Mouse (Mus musculus) erythroblast, embryonic 14.5 days (primary cell): ENCODE data around the gene Gpr75. TPM values are rescaled to one million over a fixed set of nuclear protein-coding genes. Genes with fewer than 3 reads are reported as not detected.

Source experiments
- H3K27me3 ChIP-seq: 2 replicates; pipeline ENCODE4 v1.6.1; 2012; ENCODE audit warnings: inconsistent platforms; ENCODE audit not compliant: control insufficient read depth
- H3K36me3 ChIP-seq: 2 replicates; pipeline ENCODE4 v1.6.1; 2012; ENCODE audit warnings: mild to moderate bottlenecking, inconsistent platforms; ENCODE audit not compliant: control insufficient read depth
- H3K4me1 ChIP-seq: 2 replicates; pipeline ENCODE4 v1.6.1; 2012; ENCODE audit warnings: inconsistent platforms; ENCODE audit not compliant: control insufficient read depth
- H3K4me3 ChIP-seq: replicated peaks from 2 replicates; pipeline ENCODE3; 2012; ENCODE audit warnings: moderate library complexity, mild to moderate bottlenecking, inconsistent platforms
- H3K9me3 ChIP-seq: 2 replicates; pipeline ENCODE4 v1.6.1; 2012; ENCODE audit warnings: low read length, inconsistent platforms, mixed read lengths; ENCODE audit not compliant: control insufficient read depth
- GATA1 ChIP-seq: IDR thresholded peaks from 2 replicates; pipeline ENCODE4 v1.6.1; 2012; ENCODE audit warnings: low read length, inconsistent platforms, mixed read lengths
- TAL1 ChIP-seq: IDR thresholded peaks from 3 replicates; pipeline ENCODE4 v1.6.1; 2012; ENCODE audit warnings: low read length, inconsistent platforms, mixed read lengths
- polyA plus RNA-seq: library from polyadenylated mRNA; stranded (reverse); fragments of >175 nt; gene quantifications from 2 replicates; pipeline ENCODE4 v1.2.3, GENCODE M21; 2012

Gene Gpr75
- polyA plus RNA-seq = not detected in 2 replicates

DNA sequence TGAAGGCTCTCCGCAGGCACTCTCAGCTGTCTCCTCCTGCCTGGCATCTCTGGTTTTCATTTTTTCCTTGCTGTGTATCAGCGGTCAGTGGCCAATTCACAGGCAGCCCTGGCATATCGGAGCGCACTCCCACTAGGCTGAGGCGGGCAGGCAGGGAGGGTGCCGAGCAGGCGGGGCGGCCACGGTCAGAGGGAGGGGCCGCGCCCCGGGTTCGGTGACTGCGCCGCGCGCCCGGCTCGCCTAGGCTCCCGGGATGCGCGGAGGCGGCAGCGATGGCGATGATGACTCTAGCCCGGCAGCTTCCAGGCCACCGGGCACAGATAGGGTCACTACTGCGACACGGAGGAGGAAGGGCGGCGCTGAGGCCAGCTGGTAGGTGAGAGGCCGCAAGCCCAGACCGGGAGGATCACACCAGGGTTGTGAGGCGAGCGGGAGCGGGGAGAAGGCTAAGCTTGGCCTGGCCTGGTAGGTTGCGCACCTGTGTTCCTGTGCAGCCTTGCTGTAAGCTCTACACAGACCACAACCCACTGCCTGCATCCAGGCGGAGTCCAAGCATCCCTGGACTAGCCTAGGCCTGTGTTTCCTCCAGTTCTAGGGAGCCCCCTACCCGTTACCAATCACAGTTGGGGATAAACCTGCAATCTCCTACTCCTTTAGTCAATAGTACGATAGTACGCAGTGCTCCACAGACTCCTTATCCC lies at the start of gene Gpr75, which contains the start of gene Asb3:
Gene Gpr75, plus strand, starts transcription at position 188 of the 701 bp plus-strand sequence.
Gene Asb3, plus strand, starts transcription at position 246 of the 701 bp plus-strand sequence.
- Histone ChIP-seq H3K27me3 (peaks cover 29% of the 10 kb centered on the region), H3K4me1 (peaks cover 7% of the 10 kb centered on the region), H3K36me3 (peaks cover 9% of the 10 kb centered on the region), H3K4me3 (peak within 1 kb of the TSS; percentile 28), H3K9me3 (no peaks in the 10 kb centered on the region)
- TF ChIP-seq TAL1 = no peak
- no peak for TF ChIP-seq GATA1

DNA sequence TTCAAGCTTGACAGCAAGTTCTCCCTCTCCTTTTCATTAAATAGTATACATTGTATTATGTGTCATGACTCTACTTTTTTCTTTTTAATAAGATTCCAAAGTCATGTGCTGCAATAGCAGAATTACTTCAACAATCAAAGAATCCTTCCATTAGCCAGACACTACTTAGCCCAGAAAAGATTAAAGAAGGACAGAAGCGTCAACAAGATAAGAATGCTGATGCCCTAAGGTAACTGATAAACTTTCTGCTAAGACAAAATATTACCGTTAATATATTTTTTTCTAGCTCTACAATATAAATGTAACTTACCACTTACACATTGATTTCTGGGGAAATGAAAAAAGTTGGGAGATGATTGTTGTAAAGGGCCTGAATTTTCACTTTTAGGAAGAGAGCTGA lies 46.4 kb upstream of the Gpr75 start:
- no peaks in the 10 kb centered on the region for H3K27me3 ChIP-seq
- H3K4me3 ChIP-seq = no peak overlapping the region
- no peaks in the 10 kb centered on the region for H3K9me3 ChIP-seq
- peaks cover 86% of the 10 kb centered on the region for H3K36me3 ChIP-seq
- TF ChIP-seq GATA1 = no peak
- no peak for TF ChIP-seq TAL1
- H3K4me1 ChIP-seq = no peaks in the 10 kb centered on the region

DNA sequence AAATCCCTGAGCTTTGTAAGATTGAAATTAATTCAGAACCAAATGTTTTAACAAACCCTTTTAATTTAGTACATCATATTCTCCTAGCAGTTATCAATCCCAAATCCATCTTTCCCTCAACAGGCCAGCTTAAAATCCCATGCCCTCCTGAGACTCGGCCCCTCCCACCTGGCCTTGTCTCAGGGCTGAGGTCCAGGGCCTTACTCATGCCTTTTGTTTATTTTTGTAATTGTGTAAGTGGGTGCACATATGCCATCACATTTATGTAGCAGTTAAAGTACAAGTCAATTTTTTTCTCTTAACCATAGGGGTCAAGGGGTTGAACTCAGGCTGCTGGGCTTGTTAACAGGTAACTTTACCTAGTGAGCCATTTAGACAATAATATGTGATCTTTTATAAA lies 40.8 kb upstream of the Gpr75 start:
- Histone ChIP-seq H3K27me3 (no peaks in the 10 kb centered on the region), H3K9me3 (no peaks in the 10 kb centered on the region), H3K4me1 (no peaks in the 10 kb centered on the region), H3K4me3 (no peak overlapping the region), H3K36me3 (peaks cover 77% of the 10 kb centered on the region)
- TF ChIP-seq GATA1 = no peak
- no peak for TF ChIP-seq TAL1

DNA sequence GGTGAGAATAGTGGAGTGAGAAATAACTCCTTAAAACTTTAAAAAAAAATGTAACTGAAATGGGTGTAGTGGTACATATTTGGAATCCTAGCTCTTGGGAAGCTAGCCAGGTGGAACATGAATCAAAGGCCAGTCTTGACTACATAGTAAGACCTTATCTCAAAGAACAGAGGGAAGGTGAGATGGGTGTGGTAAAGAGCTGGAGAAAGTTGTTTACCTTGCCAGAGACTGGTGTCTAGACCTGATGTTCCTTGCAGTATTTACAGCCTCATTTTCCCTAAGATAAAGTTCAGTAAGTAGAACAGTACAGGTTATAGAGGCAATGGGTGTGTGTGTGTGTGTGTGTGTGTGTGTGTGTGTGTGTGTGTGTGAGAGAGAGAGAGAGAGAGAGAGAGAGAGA lies 12.7 kb upstream of the Gpr75 start:
- H3K36me3 ChIP-seq = peaks cover 58% of the 10 kb centered on the region
- TF ChIP-seq GATA1 (no peak), TAL1 (no peak)

DNA sequence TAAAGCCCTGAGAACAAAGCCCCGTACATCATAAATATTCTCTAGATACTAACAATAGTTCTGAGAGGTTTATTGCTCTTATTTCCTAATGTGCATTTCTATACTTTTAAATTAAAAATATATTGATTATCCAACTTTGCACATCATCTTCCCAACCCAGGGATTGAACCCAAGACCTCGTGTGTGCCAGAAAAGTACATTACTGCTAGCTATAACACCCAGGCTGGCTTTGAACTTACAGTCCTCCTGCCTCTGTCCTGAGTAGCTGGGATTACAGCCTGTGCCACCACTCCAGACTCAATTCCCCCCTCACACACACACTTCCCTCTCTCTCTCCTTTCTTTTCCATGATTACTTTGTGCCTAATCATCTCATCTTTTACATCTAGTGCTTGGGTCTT lies 3.0 kb downstream of the Gpr75 start:
- H3K4me3 ChIP-seq = no peak overlapping the region
- H3K9me3 ChIP-seq = no peaks in the 10 kb centered on the region
- H3K4me1 ChIP-seq = peaks cover 7% of the 10 kb centered on the region
- no peak for TF ChIP-seq GATA1
- TF ChIP-seq TAL1 = no peak
- H3K36me3 ChIP-seq = no peaks in the 10 kb centered on the region
- H3K27me3 ChIP-seq = peaks cover 29% of the 10 kb centered on the region

More for the DNA sequence above, 12.7 kb upstream of the Gpr75 start:
- no peaks in the 10 kb centered on the region for H3K9me3 ChIP-seq
- H3K4me1 ChIP-seq = peaks cover 14% of the 10 kb centered on the region
- H3K4me3 ChIP-seq = no peak overlapping the region
- H3K27me3 ChIP-seq = no peaks in the 10 kb centered on the region

DNA sequence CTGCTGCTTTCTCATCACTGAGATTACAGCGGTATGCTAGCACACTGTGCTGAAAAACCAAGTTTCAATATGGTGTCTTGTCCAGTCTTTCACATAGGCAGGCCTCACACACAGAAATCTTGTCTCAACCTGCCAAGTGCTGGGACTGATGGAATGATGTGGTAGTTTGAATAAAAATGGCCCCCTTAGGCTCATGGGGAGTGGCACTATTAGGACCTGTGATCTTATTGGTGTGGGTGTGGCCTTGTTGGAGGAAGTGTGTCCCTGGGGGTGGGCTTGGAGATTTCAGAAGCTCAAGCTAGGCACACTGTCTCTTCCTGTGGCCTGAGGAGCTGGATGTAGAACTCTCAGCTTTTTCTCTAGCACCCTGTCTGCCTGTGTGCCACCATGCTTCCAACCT lies 11.0 kb downstream of the Gpr75 start:
- H3K36me3 ChIP-seq = no peaks in the 10 kb centered on the region
- no peak overlapping the region for H3K4me3 ChIP-seq
- no peaks in the 10 kb centered on the region for H3K4me1 ChIP-seq
- no peaks in the 10 kb centered on the region for H3K27me3 ChIP-seq
- TF ChIP-seq TAL1 = no peak
- TF ChIP-seq GATA1 = no peak
- H3K9me3 ChIP-seq = no peaks in the 10 kb centered on the region

DNA sequence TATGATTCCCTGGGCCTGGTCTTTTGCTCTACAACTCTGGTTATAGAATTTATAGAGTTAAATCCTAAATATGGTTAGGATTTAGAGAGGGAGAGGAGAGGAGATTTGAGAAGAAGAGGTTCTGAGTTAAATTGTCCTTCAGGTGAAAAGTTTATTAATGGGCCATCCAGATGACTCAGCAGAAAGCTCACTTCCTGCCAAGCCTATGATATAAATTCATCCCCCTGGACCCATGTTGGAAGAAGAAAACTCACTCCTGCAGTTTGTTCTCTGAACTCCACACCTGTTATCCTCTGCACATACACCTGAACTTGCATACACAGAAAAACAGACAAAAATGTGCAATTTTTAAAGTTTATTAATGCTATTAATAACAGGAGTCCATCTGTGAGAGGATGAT lies 14.2 kb downstream of the Gpr75 start:
- Histone ChIP-seq H3K9me3 (no peaks in the 10 kb centered on the region), H3K36me3 (no peaks in the 10 kb centered on the region), H3K27me3 (no peaks in the 10 kb centered on the region), H3K4me1 (no peaks in the 10 kb centered on the region), H3K4me3 (no peak overlapping the region)
- TF ChIP-seq TAL1 (no peak), GATA1 (no peak)

DNA sequence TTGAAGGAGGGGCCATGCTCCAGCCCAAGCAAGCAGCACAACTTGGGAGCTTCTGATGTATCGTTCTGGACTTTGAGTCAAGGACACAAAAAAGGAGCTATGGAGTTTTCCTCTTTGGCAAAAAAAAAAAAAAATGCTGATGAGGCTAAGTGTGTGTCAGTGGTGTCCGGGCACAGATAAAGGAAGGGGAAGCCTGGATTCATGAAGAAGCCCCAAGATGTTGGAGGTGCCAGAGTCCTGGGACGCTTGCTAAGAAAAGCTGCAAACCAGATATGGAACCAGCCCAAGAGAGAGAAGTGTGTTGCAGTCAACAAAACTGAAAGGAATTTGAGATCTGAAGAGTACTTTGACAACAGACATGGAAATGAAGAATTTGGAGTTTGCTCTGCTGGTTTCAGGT lies 27.2 kb downstream of the Gpr75 start:
- Histone ChIP-seq H3K27me3 (no peaks in the 10 kb centered on the region), H3K4me1 (no peaks in the 10 kb centered on the region), H3K36me3 (no peaks in the 10 kb centered on the region), H3K4me3 (no peak overlapping the region), H3K9me3 (no peaks in the 10 kb centered on the region)
- TF ChIP-seq TAL1 (no peak), GATA1 (no peak)

DNA sequence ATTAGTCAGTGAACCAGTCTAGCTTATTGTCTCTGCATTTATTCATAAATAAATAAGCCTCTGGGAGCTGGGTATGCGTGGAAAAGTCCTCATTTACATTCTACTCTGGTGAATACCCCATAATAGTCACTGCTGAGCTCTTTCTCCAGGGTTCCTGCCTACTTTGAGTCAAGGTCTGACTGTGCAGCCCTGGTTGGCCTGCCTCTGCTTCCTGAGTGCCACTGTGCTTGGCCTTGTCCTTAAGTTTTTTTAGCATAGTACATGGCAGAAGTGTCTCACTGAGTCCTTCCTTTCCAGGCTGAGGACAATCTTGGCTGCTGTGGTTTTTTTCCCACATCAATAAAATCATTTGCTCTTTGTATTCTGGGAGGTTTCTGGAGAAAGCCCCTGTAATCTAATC lies 35.5 kb downstream of the Gpr75 start:
- H3K27me3 ChIP-seq = no peaks in the 10 kb centered on the region
- peaks cover 14% of the 10 kb centered on the region for H3K36me3 ChIP-seq
- peaks cover 1% of the 10 kb centered on the region; the same call in 1 of the 2 replicates for H3K4me1 ChIP-seq
- H3K4me3 ChIP-seq = no peak overlapping the region
- no peaks in the 10 kb centered on the region for H3K9me3 ChIP-seq
- TF ChIP-seq GATA1 (no peak), TAL1 (no peak)

DNA sequence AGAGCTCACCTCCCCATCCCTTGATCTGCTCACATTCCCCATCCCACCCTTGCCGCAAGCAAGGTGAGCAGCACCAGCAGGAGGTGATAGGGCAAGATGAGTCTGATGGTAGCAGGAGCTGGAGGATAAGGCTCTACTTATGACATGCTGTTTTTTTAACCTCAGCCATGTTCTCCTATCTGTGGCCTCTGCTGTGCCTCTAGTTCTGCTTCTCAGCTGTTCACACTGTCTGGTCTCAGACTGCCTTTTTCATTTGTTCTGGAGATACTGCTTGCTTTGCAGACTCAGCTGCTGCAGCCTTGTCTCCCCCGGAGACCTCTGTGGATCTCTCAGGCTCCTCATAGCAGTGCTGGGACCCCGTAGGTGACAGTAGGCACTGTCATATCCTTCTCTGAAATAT lies 38.1 kb downstream of the Gpr75 start:
- no peaks in the 10 kb centered on the region for H3K9me3 ChIP-seq
- H3K4me1 ChIP-seq = peaks cover 18% of the 10 kb centered on the region
- no peak overlapping the region for H3K4me3 ChIP-seq
- H3K36me3 ChIP-seq = peaks cover 32% of the 10 kb centered on the region
- no peaks in the 10 kb centered on the region for H3K27me3 ChIP-seq
- TF ChIP-seq GATA1 (no peak), TAL1 (no peak)
